Mouse (Mus musculus): ENCODE results near the gene Gm39115. TPM values are rescaled to one million over a fixed set of nuclear protein-coding genes. Genes with fewer than 3 reads are reported as not detected.
"Not testable (repeated sequence)": the region's sequence is repeated elsewhere in the genome, so short reads cannot be mapped to it uniquely, and the experiment has no call there.

Gene Gm39115
- polyA plus RNA-seq, 1 experiment from 2014 or later, result not detected

DNA sequence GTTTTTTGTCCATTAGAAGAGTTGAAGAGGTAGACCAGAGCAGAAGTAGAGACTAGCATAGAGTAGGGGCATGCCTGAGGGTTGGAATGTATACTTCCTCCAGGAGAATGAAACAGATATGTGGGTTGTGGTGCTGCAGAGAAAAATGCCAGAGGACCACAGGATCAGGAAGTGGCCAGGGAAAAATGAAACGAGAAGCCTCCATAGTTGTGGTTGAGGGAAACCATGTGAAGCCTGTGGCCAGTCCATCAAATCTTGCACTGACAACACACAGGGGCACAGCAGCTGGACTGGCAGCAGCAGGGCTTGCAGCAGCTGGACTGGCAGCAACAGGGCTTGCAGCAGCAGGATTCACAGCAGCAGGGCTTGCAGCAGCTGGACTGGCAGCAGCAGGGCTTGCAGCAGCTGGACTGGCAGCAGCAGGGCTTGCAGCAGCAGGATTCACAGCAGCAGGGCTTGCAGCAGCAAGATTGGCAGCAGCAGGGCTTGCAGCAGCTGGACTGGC, 7.7 kb upstream of the Gm39115 start:
- 60% methylated on average over 1 of the region's 1 CpGs for WGBS
- H3K4me1 ChIP-seq; DNase-seq (ENCODE audit: low spot score): not testable (repeated sequence)

DNA sequence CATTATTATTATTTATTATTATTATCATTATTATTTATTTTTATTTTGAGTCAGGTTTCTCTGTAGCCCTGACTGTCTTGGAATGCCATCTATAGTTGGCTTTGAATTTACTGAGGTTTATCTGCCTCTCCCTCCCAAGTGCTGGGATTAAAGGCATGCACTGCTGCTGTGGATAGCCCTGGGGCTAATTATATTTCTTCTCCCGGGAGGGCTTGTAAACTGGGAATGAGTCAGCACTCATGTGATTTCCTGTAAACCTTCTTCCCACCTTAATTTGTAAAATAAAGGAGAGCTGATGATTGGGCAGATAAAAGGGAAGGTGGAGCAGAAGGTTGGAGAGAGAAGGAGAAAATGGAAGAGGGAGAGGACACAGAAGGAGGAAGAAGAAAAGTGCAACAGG, 4.9 kb upstream of the Gm39115 start:
- no peak overlapping the region for H3K27ac ChIP-seq (replicated peaks)
- DNase-seq (ENCODE audit: low spot score), result no peak
- no peak overlapping the region for H3K4me3 ChIP-seq
- no peaks in the 10 kb centered on the region for H3K36me3 ChIP-seq (replicated peaks)
- no peaks in the 10 kb centered on the region for H3K4me1 ChIP-seq
- H3K9me3 ChIP-seq, result no peaks in the 10 kb centered on the region
- H3K27me3 ChIP-seq (replicated peaks; ENCODE audit: low read depth, poor library complexity, severe bottlenecking), result no peaks in the 10 kb centered on the region
- 30% methylated on average over 1 of the region's 1 CpGs for WGBS

More for the DNA sequence above, 7.7 kb upstream of the Gm39115 start:
- H3K9me3 ChIP-seq; H3K36me3 ChIP-seq (replicated peaks); H3K27ac ChIP-seq (replicated peaks); H3K27me3 ChIP-seq (replicated peaks; ENCODE audit: low read depth, poor library complexity, severe bottlenecking); H3K4me3 ChIP-seq: not testable (repeated sequence)

GRCm38 (mm10) chr7:142134206-142134995, 1.4 kb downstream of the Gm39115 start:
- Histone ChIP-seq H3K9me3 (no peaks in the 10 kb centered on the region), H3K4me3 (no peak overlapping the region), H3K27me3 (replicated peaks; ENCODE audit: low read depth, poor library complexity, severe bottlenecking) (peaks cover 8% of the 10 kb centered on the region; the same call in 1 of the 2 replicates), H3K36me3 (replicated peaks) (no peaks in the 10 kb centered on the region), H3K27ac (replicated peaks) (no peak overlapping the region), H3K4me1 (no peaks in the 10 kb centered on the region)
- peak; percentile 19 for DNase-seq (ENCODE audit: low spot score)
- 68% methylated on average over 4 of the region's 4 CpGs for WGBS

DNA sequence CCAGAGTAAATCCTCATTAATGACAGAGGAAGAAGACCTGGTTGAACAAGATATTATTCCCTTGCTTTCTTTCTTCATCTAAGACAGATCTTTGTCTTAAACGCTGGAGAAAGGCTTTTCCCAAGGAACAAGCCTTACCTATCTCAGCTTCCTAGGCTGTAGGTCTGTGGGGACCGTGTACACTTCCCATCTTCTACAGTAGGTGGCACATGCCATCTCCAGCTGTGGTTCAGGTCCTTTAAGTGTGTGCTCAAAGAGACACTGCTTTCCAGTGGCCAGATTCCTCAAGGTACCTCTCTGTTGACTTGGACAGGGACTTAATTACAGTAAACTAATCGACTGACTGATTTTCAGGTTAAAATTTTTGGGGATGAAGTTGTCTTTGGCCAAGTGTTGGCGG, 7.0 kb downstream of the Gm39115 start:
- no peaks in the 10 kb centered on the region for H3K4me1 ChIP-seq

DNA sequence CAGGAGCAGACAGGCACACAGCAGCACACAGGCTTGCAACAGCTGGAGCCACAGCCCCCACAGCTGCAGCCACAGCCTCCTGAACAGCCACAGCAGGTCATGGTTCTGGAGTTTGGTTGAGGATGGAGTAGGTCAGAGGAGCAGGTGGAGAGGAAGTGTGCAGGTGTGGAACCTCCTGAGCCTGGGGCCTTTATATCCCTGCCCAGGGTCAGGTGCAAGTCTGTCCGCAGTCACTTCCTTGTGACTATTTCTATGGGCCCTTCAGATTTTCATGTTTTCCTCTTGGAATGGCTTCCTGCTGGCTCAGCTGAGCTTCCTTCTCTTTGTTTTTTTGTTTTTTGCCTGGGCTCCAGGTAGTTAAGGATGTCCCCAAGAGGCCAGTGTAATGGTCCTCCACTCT, 15.2 kb downstream of the Gm39115 start, which contains the start of gene Gm45618:
Gene Gm45618, minus strand, starts transcription at position 101 of the 400 bp plus-strand sequence.
- H3K36me3 ChIP-seq (replicated peaks); H3K27me3 ChIP-seq (replicated peaks; ENCODE audit: low read depth, poor library complexity, severe bottlenecking); H3K4me3 ChIP-seq; H3K9me3 ChIP-seq; H3K27ac ChIP-seq (replicated peaks); H3K4me1 ChIP-seq; DNase-seq (ENCODE audit: low spot score): not testable (repeated sequence)
- 87% methylated on average over 1 of the region's 1 CpGs for WGBS

More for the DNA sequence above, 7.0 kb downstream of the Gm39115 start:
- WGBS, result 72% methylated on average over 4 of the region's 4 CpGs
- Histone ChIP-seq H3K9me3 (no peaks in the 10 kb centered on the region), H3K4me3 (no peak overlapping the region), H3K36me3 (replicated peaks) (no peaks in the 10 kb centered on the region), H3K27me3 (replicated peaks; ENCODE audit: low read depth, poor library complexity, severe bottlenecking) (peaks cover 5% of the 10 kb centered on the region; the same call in 1 of the 2 replicates), H3K27ac (replicated peaks) (no peak overlapping the region)
- no peak for DNase-seq (ENCODE audit: low spot score)

DNA sequence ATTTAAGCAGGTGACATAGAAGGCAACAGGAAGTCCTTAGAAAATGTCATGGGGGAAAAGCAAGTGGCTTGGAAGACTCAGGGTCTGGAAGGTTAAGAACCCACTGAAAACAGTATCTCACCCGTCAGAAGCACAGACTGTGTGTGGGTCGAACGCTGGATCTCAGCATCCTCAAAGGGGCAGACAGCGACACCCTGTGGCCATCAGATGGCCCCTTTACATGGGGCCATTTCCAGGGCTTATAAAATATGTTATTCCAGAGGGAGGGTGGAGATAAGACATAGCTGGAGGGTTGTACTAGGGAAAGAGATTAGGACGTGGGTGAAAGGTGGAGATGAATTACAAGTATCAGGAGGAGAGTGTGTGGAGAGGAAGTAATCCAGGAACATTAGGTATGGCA, 16.2 kb downstream of the Gm39115 start:
- Histone ChIP-seq H3K4me3 (no peak overlapping the region), H3K27ac (replicated peaks) (no peak overlapping the region), H3K4me1 (no peaks in the 10 kb centered on the region), H3K36me3 (replicated peaks) (no peaks in the 10 kb centered on the region), H3K27me3 (replicated peaks; ENCODE audit: low read depth, poor library complexity, severe bottlenecking) (0 out of 2 replicates have a peak, but pooled peaks cover 4% of the 10 kb centered on the region), H3K9me3 (no peaks in the 10 kb centered on the region)
- peak; percentile 22 for DNase-seq (ENCODE audit: low spot score)
- 25% methylated on average over 5 of the region's 5 CpGs for WGBS

- Histone ChIP-seq H3K9me3 (no peaks in the 10 kb centered on the region), H3K27ac (replicated peaks) (no peak overlapping the region), H3K4me1 (peaks cover 14% of the 10 kb centered on the region), H3K4me3 (no peak overlapping the region), H3K27me3 (replicated peaks; ENCODE audit: low read depth, poor library complexity, severe bottlenecking) (peaks cover 26% of the 10 kb centered on the region), H3K36me3 (replicated peaks) (no peaks in the 10 kb centered on the region)
- no peak for DNase-seq (ENCODE audit: low spot score)
- WGBS, result 55% methylated on average over 5 of the region's 5 CpGs
These were observed 31.1 kb downstream of the Gm39115 start for GRCm38 (mm10) chr7:142104747-142105146.

DNA sequence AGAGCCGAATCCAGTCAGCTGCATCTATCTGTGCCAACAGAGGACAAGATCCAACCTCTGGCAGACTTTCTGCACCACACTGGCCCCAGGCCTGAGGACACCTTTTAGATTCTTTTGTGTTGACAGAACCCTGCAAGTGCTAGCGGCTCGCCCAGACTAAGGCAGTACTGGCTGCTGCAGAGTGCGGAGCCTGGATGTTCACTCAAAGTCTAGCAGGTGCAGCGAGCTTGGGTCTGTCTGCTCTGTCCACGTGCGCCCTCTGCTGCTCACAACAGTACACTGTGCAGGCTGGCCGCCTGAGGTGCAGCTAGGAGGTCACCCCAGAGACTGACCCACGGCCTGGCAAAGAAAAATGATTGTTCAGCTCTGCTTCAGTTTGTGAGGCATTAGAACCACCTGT, 38.1 kb downstream of the Gm39115 start:
- DNase-seq (ENCODE audit: low spot score), result peak; percentile 80
- Histone ChIP-seq H3K27me3 (replicated peaks; ENCODE audit: low read depth, poor library complexity, severe bottlenecking) (peaks cover 74% of the 10 kb centered on the region), H3K4me3 (no peak overlapping the region), H3K27ac (replicated peaks) (no peak overlapping the region), H3K9me3 (no peaks in the 10 kb centered on the region), H3K36me3 (replicated peaks) (no peaks in the 10 kb centered on the region), H3K4me1 (peaks cover 23% of the 10 kb centered on the region)
- 13% methylated on average over 9 of the region's 9 CpGs for WGBS

DNA sequence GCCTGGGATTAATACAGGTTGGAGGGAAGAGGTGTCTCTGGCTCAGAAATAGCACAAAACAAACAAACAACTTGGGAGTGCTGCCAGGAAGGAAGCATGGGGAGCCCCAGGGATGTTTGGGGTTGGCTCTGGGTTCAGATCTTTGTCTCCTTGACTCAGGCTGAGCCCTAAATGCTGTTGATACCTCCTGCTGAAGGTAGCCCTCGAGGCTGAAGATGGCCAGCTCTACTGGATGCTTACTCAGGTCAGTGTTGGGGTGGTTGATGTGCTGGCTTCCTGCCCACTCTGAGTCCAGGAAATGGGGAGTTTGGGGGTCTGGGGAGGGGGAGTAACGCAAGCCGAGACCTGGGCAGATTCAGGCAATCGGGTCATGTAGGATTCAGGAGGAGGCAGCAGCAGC, 39.1 kb downstream of the Gm39115 start:
- Histone ChIP-seq H3K27ac (replicated peaks) (no peak overlapping the region), H3K36me3 (replicated peaks) (no peaks in the 10 kb centered on the region), H3K27me3 (replicated peaks; ENCODE audit: low read depth, poor library complexity, severe bottlenecking) (peaks cover 84% of the 10 kb centered on the region), H3K4me1 (peaks cover 27% of the 10 kb centered on the region), H3K4me3 (no peak overlapping the region), H3K9me3 (no peaks in the 10 kb centered on the region)
- DNase-seq (ENCODE audit: low spot score), result no peak
- 72% methylated on average over 4 of the region's 4 CpGs for WGBS

GRCm38 (mm10) chr7:142095183-142095931, 40.5 kb downstream of the Gm39115 start, which contains the start of gene Dusp8:
Gene Dusp8 (minus strand): TSS chr7:142095843.
- WGBS, result under 1% methylated on average over 62 of the region's 63 CpGs
- peak within 1 kb of the TSS; percentile 77 for H3K27ac ChIP-seq (replicated peaks)

DNA sequence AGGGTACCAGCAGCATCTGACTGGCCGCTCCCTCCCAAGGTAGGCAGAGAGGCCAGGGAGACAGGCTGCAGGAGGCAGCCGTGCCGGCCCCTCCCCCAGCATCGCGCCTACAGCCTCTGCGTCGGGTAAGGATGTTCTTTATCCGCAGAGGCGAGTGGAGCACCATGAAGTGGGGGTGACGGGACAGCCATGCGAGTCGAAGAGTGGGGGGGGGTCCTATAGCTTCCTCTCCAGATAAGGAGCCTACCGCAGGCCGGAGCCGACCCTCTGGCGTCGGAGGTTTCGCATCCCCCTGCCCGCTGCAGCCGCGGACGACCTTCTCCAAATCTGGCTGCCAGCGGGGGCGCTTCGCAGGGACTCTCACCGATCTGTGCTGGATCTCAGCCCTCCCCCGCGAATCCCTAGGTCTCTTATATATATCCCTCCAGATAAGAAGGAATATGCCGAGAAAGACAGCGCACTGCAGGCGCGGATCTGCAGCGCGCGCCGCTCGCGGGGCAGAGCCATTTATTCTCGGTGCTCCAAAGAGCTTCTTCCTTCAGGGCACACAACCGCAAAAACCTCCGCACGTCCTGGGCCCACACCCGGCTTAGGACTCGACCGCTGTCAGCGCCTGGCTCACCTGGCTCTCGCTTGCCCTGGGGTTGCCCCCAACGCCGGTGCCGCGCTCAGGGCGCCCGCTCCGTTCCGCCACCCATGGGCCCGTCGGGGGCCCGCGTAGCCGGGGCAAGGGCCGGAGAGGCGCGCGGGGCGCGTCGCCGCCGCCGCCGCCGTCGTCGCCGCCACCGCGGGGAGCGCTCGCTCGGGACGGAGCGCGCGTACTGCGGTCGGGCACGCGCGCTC, 41.3 kb downstream of the Gm39115 start:
- Histone ChIP-seq H3K4me1 (peaks cover 34% of the 10 kb centered on the region), H3K4me3 (peak overlapping the region; percentile 77), H3K27ac (replicated peaks) (peak overlapping the region; percentile 77), H3K27me3 (replicated peaks; ENCODE audit: low read depth, poor library complexity, severe bottlenecking) (peaks cover 99% of the 10 kb centered on the region), H3K9me3 (no peaks in the 10 kb centered on the region), H3K36me3 (replicated peaks) (no peaks in the 10 kb centered on the region)
- peak; percentile 46 for DNase-seq (ENCODE audit: low spot score)
- under 1% methylated on average over 89 of the region's 89 CpGs for WGBS

More at GRCm38 (mm10) chr7:142095183-142095931, 40.5 kb downstream of the Gm39115 start, which contains the start of gene Dusp8:
- Histone ChIP-seq H3K27me3 (replicated peaks; ENCODE audit: low read depth, poor library complexity, severe bottlenecking) (peaks cover 98% of the 10 kb centered on the region), H3K4me1 (peaks cover 28% of the 10 kb centered on the region), H3K36me3 (replicated peaks) (no peaks in the 10 kb centered on the region), H3K4me3 (peak within 1 kb of the TSS; percentile 77), H3K9me3 (no peaks in the 10 kb centered on the region)
- peak; percentile 90 for DNase-seq (ENCODE audit: low spot score)

All from embryonic facial prominence, embryonic 10.5 days (tissue).